Mouse (Mus musculus): Measurements from ENCODE around the gene Znhit3. TPM values are rescaled to one million over a fixed set of nuclear protein-coding genes. Genes with fewer than 3 reads are reported as not detected.
A peak's percentile ranks its signal among the peaks of the same experiment; 100 is the strongest.
"Not testable (repeated sequence)": the region's sequence is repeated elsewhere in the genome, so short reads cannot be mapped to it uniquely, and the experiment has no call there.

Gene Znhit3
- polyA plus RNA-seq, 1 experiment from 2014 or later: 87.0 TPM

GRCm38 (mm10) chr11:84882346-84882745, 33.8 kb downstream of the Znhit3 start:
- WGBS: 96% methylated on average over 7 of the region's 7 CpGs
- peak; percentile 1 for DNase-seq (ENCODE audit: low spot score)

DNA sequence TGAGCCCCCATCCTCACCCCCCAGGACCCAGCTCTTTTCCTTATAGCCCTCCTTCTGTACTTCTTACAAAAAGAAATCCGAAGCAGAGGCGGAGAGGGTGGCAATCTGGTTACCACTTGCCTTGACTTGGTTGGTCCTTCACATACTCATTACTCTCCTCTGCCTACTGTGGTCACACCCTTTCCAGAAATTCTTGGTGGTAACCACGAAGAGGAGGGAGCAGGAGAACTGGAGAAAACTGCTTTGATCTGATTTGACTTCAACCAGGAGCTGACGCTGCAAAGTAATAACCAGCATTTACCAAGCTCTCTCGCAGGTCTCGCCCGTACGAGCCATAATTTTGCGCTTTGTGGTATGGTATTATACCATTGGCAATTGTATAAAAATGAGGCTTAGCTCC, 35.2 kb downstream of the Znhit3 start:
- 65% methylated on average over 9 of the region's 9 CpGs for WGBS
- Histone ChIP-seq H3K4me1 (replicated peaks) (peaks cover 27% of the 10 kb centered on the region), H3K9me3 (no peaks in the 10 kb centered on the region), H3K4me3 (peak overlapping the region; percentile 91), H3K36me3 (peaks cover 57% of the 10 kb centered on the region), H3K27me3 (ENCODE audit: insufficient read depth, poor library complexity, severe bottlenecking) (no peaks in the 10 kb centered on the region), H3K27ac (peak overlapping the region; percentile 97)
- no peak for DNase-seq (ENCODE audit: low spot score)

More at GRCm38 (mm10) chr11:84882346-84882745, 33.8 kb downstream of the Znhit3 start:
- H3K36me3 ChIP-seq: peaks cover 65% of the 10 kb centered on the region
- no peak overlapping the region for H3K27ac ChIP-seq
- no peak overlapping the region for H3K4me3 ChIP-seq
- H3K9me3 ChIP-seq: no peaks in the 10 kb centered on the region
- H3K27me3 ChIP-seq (ENCODE audit: insufficient read depth, poor library complexity, severe bottlenecking): no peaks in the 10 kb centered on the region
- peaks cover 27% of the 10 kb centered on the region for H3K4me1 ChIP-seq (replicated peaks)

- peak overlapping the region; percentile 91 for H3K4me3 ChIP-seq
- H3K4me1 ChIP-seq (replicated peaks): peaks cover 27% of the 10 kb centered on the region
- no peaks in the 10 kb centered on the region for H3K9me3 ChIP-seq
- peaks cover 52% of the 10 kb centered on the region for H3K36me3 ChIP-seq
- H3K27me3 ChIP-seq (ENCODE audit: insufficient read depth, poor library complexity, severe bottlenecking): no peaks in the 10 kb centered on the region
- DNase-seq (ENCODE audit: low spot score): peak; percentile 74
- H3K27ac ChIP-seq: peak overlapping the region; percentile 97
- under 1% methylated on average over 24 of the region's 24 CpGs for WGBS
Observed at GRCm38 (mm10) chr11:84880465-84880961, 35.7 kb downstream of the Znhit3 start.

DNA sequence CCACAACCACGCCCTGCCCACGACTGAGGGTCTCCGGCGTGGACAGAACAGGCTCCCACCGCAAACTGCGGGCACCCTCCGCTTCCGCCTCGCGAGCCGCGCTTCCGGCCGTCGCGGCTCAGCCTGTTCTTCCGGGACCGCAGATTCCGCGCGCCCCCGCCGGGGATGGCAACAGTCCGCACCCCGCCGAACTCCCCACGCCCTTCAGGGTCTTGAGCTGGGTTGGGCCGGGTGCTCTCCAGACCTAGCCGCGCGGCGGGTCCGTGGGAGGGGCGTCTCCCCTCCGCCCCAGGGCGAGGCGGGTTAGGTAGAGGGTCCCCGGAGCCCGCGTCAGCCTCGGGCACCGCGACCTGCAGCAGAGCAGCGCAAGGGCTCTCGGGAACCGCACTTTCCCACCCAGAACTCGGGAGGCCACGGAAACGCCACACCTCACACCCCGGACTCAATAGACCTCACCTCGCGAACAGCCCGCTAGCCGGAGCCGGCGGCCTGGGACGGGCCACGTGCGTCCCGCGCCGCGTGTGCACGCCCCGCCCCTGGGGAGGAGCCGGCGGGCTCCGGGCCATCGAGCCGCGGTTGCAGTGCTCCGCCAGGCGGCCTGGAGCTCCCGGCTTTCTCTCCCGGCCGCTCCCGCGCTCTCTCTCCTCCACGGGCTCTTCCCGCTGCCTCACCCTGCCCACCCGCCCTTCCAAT, 36.2 kb downstream of the Znhit3 start, which contains the start of the genes Myo19 and Pigw:
TSS of gene Myo19 (plus strand) at position 377 of the 693 bp plus-strand sequence.
TSS of gene Pigw (minus strand) at position 514 of the 693 bp plus-strand sequence.
- H3K27ac ChIP-seq: peak within 1 kb of the TSS; percentile 97
- H3K9me3 ChIP-seq: no peaks in the 10 kb centered on the region
- no peaks in the 10 kb centered on the region for H3K27me3 ChIP-seq (ENCODE audit: insufficient read depth, poor library complexity, severe bottlenecking)
- H3K4me3 ChIP-seq: peak within 1 kb of the TSS; percentile 91
- under 1% methylated on average over 81 of the region's 81 CpGs for WGBS
- DNase-seq (ENCODE audit: low spot score): peak; percentile 80
- H3K4me1 ChIP-seq (replicated peaks): peaks cover 27% of the 10 kb centered on the region
- H3K36me3 ChIP-seq: peaks cover 47% of the 10 kb centered on the region

GRCm38 (mm10) chr11:84879007-84879771, 37.0 kb downstream of the Znhit3 start:
- Histone ChIP-seq H3K36me3 (peaks cover 44% of the 10 kb centered on the region), H3K4me3 (peak overlapping the region; percentile 91), H3K27me3 (ENCODE audit: insufficient read depth, poor library complexity, severe bottlenecking) (no peaks in the 10 kb centered on the region), H3K27ac (peak overlapping the region; percentile 97), H3K4me1 (replicated peaks) (peaks cover 27% of the 10 kb centered on the region), H3K9me3 (no peaks in the 10 kb centered on the region)
- WGBS: 25% methylated on average over 7 of the region's 7 CpGs
- DNase-seq (ENCODE audit: low spot score): no peak

- 56% methylated on average over 1 of the region's 1 CpGs for WGBS
- Histone ChIP-seq H3K36me3 (peaks cover 28% of the 10 kb centered on the region), H3K4me1 (replicated peaks) (peaks cover 27% of the 10 kb centered on the region)
- H3K4me3 ChIP-seq; H3K9me3 ChIP-seq; H3K27me3 ChIP-seq (ENCODE audit: insufficient read depth, poor library complexity, severe bottlenecking); H3K27ac ChIP-seq; DNase-seq (ENCODE audit: low spot score): not testable (repeated sequence)
Observed at GRCm38 (mm10) chr11:84876020-84876419, 40.1 kb downstream of the Znhit3 start.

DNA sequence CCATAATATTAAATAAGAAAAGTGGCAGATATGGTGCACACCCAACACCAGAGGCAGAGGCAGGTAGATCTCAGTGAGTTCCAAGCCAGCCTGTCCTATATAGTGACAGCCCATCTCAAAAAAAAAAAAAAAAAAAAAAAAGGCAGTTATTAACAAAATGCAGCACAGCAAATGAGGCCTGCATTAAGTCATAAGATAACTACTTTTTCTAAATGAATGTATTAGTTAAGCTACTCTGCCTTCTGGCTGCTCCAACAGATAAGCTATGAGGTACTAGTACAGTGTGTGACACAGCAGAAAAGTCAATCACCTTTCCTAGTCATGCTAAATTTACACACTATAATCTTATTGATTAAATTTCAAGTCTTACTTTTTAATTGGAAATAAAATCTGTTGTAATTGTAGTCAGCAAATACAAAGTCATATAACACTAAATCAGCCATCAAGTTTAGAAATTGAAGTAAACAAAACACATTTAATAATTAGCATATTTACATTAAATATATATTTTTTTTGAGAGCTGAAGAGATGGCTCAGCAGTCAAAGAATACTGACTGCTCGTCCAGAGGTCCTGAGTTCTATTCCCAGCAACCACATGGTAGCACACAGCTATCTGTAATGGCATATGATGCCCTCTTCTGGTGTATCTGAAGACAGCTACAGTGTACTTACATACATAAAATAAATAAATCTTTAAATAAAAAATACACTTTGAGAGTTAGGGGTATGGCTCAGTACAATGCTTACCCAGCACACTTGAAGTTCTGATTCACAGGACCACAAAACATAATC, 42.9 kb downstream of the Znhit3 start:
- Histone ChIP-seq H3K27me3 (ENCODE audit: insufficient read depth, poor library complexity, severe bottlenecking) (no peaks in the 10 kb centered on the region), H3K4me1 (replicated peaks) (peaks cover 27% of the 10 kb centered on the region), H3K36me3 (peaks cover 26% of the 10 kb centered on the region), H3K9me3 (no peaks in the 10 kb centered on the region), H3K27ac (no peak overlapping the region), H3K4me3 (no peak overlapping the region)
- DNase-seq (ENCODE audit: low spot score): no peak
- WGBS: 84% methylated on average over 1 of the region's 1 CpGs

- peak overlapping the region; percentile 96 for H3K4me3 ChIP-seq
- no peaks in the 10 kb centered on the region for H3K9me3 ChIP-seq
- DNase-seq (ENCODE audit: low spot score): no peak
- peaks cover 38% of the 10 kb centered on the region for H3K4me1 ChIP-seq (replicated peaks)
- 81% methylated on average over 4 of the region's 4 CpGs for WGBS
- peaks cover 15% of the 10 kb centered on the region for H3K36me3 ChIP-seq
- H3K27ac ChIP-seq: peak overlapping the region; percentile 97
- H3K27me3 ChIP-seq (ENCODE audit: insufficient read depth, poor library complexity, severe bottlenecking): no peaks in the 10 kb centered on the region
Observed at GRCm38 (mm10) chr11:84871548-84872069, 44.6 kb downstream of the Znhit3 start.

GRCm38 (mm10) chr11:84871046-84871445, 45.1 kb downstream of the Znhit3 start:
- Histone ChIP-seq H3K27me3 (ENCODE audit: insufficient read depth, poor library complexity, severe bottlenecking) (no peaks in the 10 kb centered on the region), H3K27ac (peak overlapping the region; percentile 97), H3K9me3 (no peaks in the 10 kb centered on the region), H3K36me3 (peaks cover 11% of the 10 kb centered on the region), H3K4me3 (peak overlapping the region; percentile 96), H3K4me1 (replicated peaks) (peaks cover 41% of the 10 kb centered on the region)
- 3% methylated on average over 10 of the region's 10 CpGs for WGBS
- DNase-seq (ENCODE audit: low spot score): no peak

GRCm38 (mm10) chr11:84870337-84871043, 45.7 kb downstream of the Znhit3 start, which contains the start of gene Ggnbp2:
TSS of gene Ggnbp2 (minus strand) at chr11:84870817.
- H3K4me3 ChIP-seq: peak within 1 kb of the TSS; percentile 96
- DNase-seq (ENCODE audit: low spot score): peak; percentile 91
- WGBS: under 1% methylated on average over 59 of the region's 62 CpGs

DNA sequence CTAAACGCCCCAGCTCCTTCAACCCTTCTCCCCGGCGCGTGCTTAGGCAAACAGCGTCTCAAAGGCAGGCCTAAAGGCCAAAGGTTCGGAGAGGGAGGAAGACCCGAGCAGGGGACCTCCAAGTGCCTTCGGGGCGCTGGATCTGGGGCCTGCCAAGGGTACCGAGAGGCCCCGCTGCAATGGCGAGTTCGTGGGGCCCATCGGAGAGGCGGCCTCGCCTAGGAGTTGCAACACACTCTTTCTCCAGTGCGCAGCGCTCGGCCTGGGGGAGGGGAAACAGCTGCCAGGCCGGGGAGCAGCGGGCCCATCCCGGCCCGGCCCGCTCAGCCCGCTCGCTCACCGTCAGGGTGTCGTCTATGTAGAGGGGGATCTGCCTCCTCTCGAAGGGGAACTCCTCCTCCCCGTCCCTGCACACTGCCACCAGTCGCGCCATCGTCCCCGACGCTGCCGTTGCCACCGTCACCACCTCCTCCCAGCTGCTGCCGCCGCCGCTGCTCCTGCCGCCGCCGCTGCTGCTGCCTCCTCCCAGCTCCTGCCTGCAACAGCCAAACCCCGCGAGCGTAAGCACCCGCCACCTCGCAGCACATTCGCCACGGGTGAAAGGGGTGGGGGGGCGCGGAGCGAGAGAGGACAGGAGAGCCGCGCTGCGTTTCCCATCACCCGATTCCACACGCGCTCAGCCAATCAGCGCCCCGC, 46.5 kb downstream of the Znhit3 start:
- H3K27ac ChIP-seq: peak overlapping the region; percentile 97
- peaks cover 41% of the 10 kb centered on the region for H3K4me1 ChIP-seq (replicated peaks)
- H3K9me3 ChIP-seq: no peaks in the 10 kb centered on the region
- under 1% methylated on average over 61 of the region's 61 CpGs for WGBS
- peaks cover 10% of the 10 kb centered on the region for H3K36me3 ChIP-seq
- DNase-seq (ENCODE audit: low spot score): peak; percentile 98
- no peaks in the 10 kb centered on the region for H3K27me3 ChIP-seq (ENCODE audit: insufficient read depth, poor library complexity, severe bottlenecking)
- peak overlapping the region; percentile 96 for H3K4me3 ChIP-seq

More at GRCm38 (mm10) chr11:84870337-84871043, 45.7 kb downstream of the Znhit3 start, which contains the start of gene Ggnbp2:
- Histone ChIP-seq H3K27ac (peak within 1 kb of the TSS; percentile 97), H3K36me3 (peaks cover 11% of the 10 kb centered on the region), H3K9me3 (no peaks in the 10 kb centered on the region), H3K4me1 (replicated peaks) (peaks cover 41% of the 10 kb centered on the region), H3K27me3 (ENCODE audit: insufficient read depth, poor library complexity, severe bottlenecking) (no peaks in the 10 kb centered on the region)
